Mouse (Mus musculus) liver, embryonic 13.5 days (tissue): ENCODE results near the gene Tnrc18. TPM values are rescaled to one million over a fixed set of nuclear protein-coding genes. Genes with fewer than 3 reads are reported as not detected.
A peak's percentile ranks its signal among the peaks of the same experiment; 100 is the strongest.

ENCODE experiments used
- ATAC-seq: fragments of 200-750 bp; cut with Nextera tagmentation; 2 replicates; pipeline ENCODE4 v1.8.0; 2017; ENCODE audit warnings: low read depth, mild to moderate bottlenecking, moderate number of reproducible peaks, moderate library complexity
- DNase-seq: peaks from one replicate; pipeline ENCODE4 v3.0.0; 2022
- H3K27ac ChIP-seq: fragments of 300-500 bp; sonication (generic); 2 replicates; pipeline ENCODE4 v1.5.1; 2015; ENCODE audit warnings: moderate library complexity, mild to moderate bottlenecking, inconsistent platforms
- H3K27me3 ChIP-seq: fragments of 300-500 bp; sonication (generic); 2 replicates; pipeline ENCODE4 v1.6.1; 2015; ENCODE audit warnings: mild to moderate bottlenecking, inconsistent platforms
- H3K36me3 ChIP-seq: fragments of 300-500 bp; sonication (generic); 2 replicates; pipeline ENCODE4 v1.6.1; 2015; ENCODE audit warnings: mild to moderate bottlenecking, inconsistent platforms
- H3K4me1 ChIP-seq: fragments of 300-500 bp; sonication (generic); replicated peaks from 2 replicates; pipeline ENCODE4 v1.6.1; 2015; ENCODE audit warnings: inconsistent platforms
- H3K4me2 ChIP-seq: fragments of 300-500 bp; sonication (generic); 2 replicates; pipeline ENCODE4 v1.6.1; 2015; ENCODE audit warnings: inconsistent platforms, mild to moderate bottlenecking, moderate library complexity
- H3K4me3 ChIP-seq: fragments of 300-500 bp; sonication (generic); replicated peaks from 2 replicates; pipeline ENCODE4 v1.5.1; 2015; ENCODE audit warnings: mild to moderate bottlenecking, inconsistent platforms
- H3K9ac ChIP-seq: fragments of 300-500 bp; sonication (generic); 2 replicates; pipeline ENCODE4 v1.6.1; 2015; ENCODE audit warnings: mild to moderate bottlenecking, inconsistent platforms
- H3K9me3 ChIP-seq: fragments of 300-500 bp; sonication (generic); replicated peaks from 2 replicates; pipeline ENCODE4 v1.6.1; 2016; ENCODE audit warnings: inconsistent platforms
- WGBS: fragments of 180-500 bp; shearing (Covaris S2); methylation state at CpG from one replicate; pipeline ENCODE4 v1.1.7; 2015; ENCODE audit not compliant: insufficient replicate concordance; 5-methylcytosine and 5-hydroxymethylcytosine counted together
- polyA plus RNA-seq: library from polyadenylated mRNA; unstranded; fragments of >200 nt; fragmentation: Nextera tagmentation; extraction: Ambion mirVana; gene quantifications from 2 replicates; pipeline ENCODE4 v1.2.1, GENCODE M21; 2015

The Tnrc18 gene
- polyA plus RNA-seq, 1 experiment from 2014 or later = 2.4 TPM

DNA sequence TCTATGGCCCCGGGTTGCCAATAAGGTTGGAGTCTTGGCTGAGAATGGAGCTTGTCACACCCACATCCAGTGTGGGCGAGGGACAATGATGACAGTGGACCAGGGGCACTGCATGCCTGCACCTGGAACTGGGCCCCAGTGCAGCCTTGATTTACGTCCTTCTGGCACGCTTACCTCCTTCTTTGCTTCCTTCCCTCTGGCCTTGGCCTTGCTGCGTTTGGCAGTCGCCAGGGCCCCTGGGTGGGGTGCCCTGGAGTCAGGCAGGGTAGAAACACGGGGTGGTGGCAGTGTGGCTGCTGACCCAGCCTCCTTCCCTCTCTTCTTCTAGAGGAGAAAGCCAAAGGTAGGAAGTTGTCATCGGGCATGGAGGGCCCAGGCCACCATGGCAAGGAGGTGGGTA is 77.5 kb downstream of the Tnrc18 start:
- 73% methylated on average over 8 of the region's 8 CpGs for WGBS
- H3K9me3 ChIP-seq = no peaks in the 10 kb centered on the region
- peaks cover 57% of the 10 kb centered on the region for H3K36me3 ChIP-seq
- H3K27ac ChIP-seq = no peak overlapping the region
- H3K4me3 ChIP-seq = no peak overlapping the region
- DNase-seq = no peak
- no peak overlapping the region for H3K9ac ChIP-seq
- ATAC-seq = no peak
- H3K4me2 ChIP-seq = no peak overlapping the region
- H3K4me1 ChIP-seq = no peaks in the 10 kb centered on the region
- no peaks in the 10 kb centered on the region for H3K27me3 ChIP-seq

DNA sequence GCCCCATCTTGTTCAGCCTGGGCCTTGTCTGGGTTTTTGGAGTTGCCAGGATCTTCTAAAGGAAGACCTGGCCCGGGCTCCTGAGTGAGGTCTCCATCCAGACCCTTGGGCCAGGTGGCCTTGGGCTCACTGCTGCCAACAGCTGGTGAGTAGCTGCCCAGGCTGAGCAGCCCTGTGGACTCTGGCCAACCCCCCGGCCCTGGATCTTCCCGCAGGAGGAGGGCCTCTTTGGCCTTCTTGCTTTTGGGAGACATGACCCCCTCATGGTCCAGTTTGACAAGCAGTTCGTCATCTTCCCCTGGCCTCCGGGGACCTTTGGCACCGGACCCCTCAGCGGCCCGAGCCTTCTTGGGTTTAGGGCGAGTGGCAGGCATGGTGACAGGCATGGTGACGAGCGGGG is 85.5 kb downstream of the Tnrc18 start:
- ATAC-seq (no peak), DNase-seq (no peak)
- no peak overlapping the region for H3K27ac ChIP-seq
- no peak overlapping the region for H3K4me3 ChIP-seq
- H3K4me1 ChIP-seq = no peaks in the 10 kb centered on the region
- H3K9me3 ChIP-seq = no peaks in the 10 kb centered on the region
- 83% methylated on average over 11 of the region's 11 CpGs for WGBS
- no peaks in the 10 kb centered on the region for H3K27me3 ChIP-seq
- H3K9ac ChIP-seq = no peak overlapping the region
- H3K36me3 ChIP-seq = peaks cover 78% of the 10 kb centered on the region
- H3K4me2 ChIP-seq = no peak overlapping the region

DNA sequence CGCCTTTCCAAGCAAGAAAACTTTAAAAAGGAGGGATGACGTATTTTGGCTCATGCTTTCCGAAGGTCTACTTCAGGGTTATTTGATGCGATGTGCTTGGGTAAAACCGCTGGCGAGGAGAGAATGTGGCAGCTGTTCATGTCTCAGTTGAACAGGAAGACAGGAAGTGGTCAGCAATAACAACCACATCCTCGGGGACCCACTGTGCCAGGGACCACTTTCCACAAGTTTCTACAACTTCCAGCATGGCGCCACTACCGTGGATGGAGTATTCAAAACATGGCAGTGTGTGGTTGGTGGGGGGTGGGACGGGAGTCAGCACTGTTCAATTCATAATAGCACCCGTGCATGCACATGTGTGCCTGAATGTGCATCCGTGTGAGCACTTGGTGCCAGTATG is 87.2 kb downstream of the Tnrc18 start:
- Histone ChIP-seq H3K4me2 (no peak overlapping the region), H3K9ac (no peak overlapping the region), H3K4me1 (no peaks in the 10 kb centered on the region), H3K27me3 (no peaks in the 10 kb centered on the region), H3K27ac (no peak overlapping the region), H3K36me3 (peaks cover 79% of the 10 kb centered on the region), H3K4me3 (no peak overlapping the region), H3K9me3 (no peaks in the 10 kb centered on the region)
- ATAC-seq (no peak), DNase-seq (no peak)
- 57% methylated on average over 12 of the region's 12 CpGs for WGBS

DNA sequence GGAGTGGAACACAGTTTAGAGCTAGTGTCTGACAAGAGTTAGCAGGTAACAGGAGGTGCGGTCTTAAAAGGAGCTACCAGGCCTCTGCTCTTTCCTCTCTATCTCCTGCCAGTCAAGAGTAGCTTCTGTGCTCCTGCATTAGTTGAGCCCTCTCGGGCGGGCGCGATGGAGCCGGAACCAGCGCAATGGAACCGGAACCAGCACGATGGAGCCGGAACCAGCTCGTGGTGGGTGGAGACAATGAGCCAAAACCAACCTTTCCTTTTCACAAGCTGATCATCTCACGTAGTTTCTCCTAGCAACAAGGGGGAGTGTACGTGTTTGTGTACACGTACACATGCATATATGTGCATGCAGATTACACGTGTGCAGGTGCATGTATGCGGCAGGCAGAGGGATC is 89.2 kb downstream of the Tnrc18 start:
- no peak overlapping the region for H3K4me2 ChIP-seq
- peaks cover 4% of the 10 kb centered on the region for H3K4me1 ChIP-seq
- H3K4me3 ChIP-seq = no peak overlapping the region
- ATAC-seq (no peak), DNase-seq (no peak)
- H3K27me3 ChIP-seq = no peaks in the 10 kb centered on the region
- 87% methylated on average over 16 of the region's 16 CpGs for WGBS
- H3K27ac ChIP-seq = no peak overlapping the region
- no peak overlapping the region for H3K9ac ChIP-seq
- H3K36me3 ChIP-seq = peaks cover 67% of the 10 kb centered on the region
- no peaks in the 10 kb centered on the region for H3K9me3 ChIP-seq

DNA sequence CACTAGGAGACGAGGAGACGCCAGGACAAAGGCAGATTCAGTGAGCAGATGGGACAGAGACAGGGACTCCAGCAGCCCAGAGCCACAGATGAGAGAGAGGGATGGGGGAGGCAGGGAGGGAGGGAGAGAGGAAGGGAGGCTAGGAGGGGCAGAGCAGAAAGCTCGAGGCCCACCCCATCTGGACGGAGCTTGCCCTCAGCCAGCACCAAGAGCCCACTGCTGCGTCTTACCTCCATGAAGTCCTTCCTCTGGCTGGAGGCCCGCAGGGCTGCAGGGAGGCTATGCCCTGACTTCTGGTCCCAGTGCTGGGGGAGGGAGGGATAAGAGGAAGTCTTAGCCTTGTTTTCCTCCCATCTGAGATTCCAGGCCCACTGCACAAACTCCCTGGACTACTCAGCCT is 90.7 kb downstream of the Tnrc18 start:
- H3K9me3 ChIP-seq = no peaks in the 10 kb centered on the region
- DNase-seq (no peak), ATAC-seq (no peak)
- H3K36me3 ChIP-seq = peaks cover 52% of the 10 kb centered on the region
- H3K4me2 ChIP-seq = no peak overlapping the region
- H3K4me3 ChIP-seq = no peak overlapping the region
- WGBS = 68% methylated on average over 6 of the region's 6 CpGs
- H3K27ac ChIP-seq = no peak overlapping the region
- H3K4me1 ChIP-seq = peaks cover 4% of the 10 kb centered on the region
- H3K9ac ChIP-seq = no peak overlapping the region
- H3K27me3 ChIP-seq = no peaks in the 10 kb centered on the region

DNA sequence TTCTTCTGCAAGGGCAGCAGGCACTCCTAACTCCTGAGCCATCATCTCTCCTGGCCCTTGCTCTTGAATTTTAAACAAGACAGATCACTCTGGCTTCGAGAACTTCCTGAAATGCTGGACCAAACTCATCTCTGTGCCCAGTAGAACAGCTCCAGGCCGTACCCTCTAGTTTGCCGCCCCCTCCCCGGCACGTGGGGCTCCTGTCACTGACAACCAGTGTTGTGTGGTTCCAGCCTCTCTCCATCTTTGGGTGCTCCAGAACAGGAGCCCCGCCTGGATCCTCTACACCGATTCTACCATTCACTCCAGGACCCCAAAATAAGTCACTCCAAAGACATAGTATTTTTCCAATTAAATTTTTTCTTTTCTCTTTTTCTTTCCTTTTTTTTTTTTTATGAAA is 93.2 kb downstream of the Tnrc18 start:
- WGBS = 74% methylated on average over 7 of the region's 7 CpGs

DNA sequence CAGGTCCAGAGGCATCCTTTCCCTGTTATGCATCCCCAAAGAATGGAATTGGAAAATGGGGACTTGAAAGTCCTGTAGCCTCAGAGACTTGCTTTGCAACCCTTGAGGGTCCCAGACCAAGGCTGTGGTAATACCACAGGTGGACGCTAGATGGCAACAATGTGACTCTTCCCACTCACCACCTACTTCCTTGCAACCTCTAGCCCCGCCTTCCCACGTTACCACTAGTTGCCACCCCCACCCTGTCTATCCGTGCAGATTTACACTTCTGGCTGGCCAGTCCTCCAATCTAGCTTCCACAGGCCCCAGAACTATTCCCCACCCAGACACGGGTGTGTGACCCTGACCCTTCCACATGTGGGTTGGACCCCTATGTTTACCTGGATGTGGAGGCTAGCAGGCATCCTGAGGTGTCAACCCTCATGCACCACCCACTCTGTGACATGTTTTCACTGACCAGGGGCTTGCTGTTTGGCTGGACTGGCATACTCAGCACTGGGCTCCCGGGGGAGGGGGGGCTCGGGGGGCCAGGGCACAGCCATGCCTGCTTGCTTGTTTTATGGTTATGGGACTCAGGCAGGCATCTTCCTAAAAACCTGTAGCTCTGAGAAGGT is 93.8 kb downstream of the Tnrc18 start:
- WGBS = 11% methylated on average over 7 of the region's 7 CpGs
- no peak overlapping the region for H3K4me3 ChIP-seq
- DNase-seq (peak; percentile 42), ATAC-seq (no peak)
- peak overlapping the region; percentile 40; the same call in 1 of the 2 replicates for H3K4me2 ChIP-seq
- H3K27ac ChIP-seq = no peak overlapping the region
- no peaks in the 10 kb centered on the region for H3K9me3 ChIP-seq
- peaks cover 4% of the 10 kb centered on the region for H3K4me1 ChIP-seq
- H3K36me3 ChIP-seq = peaks cover 25% of the 10 kb centered on the region
- no peaks in the 10 kb centered on the region for H3K27me3 ChIP-seq
- H3K9ac ChIP-seq = no peak overlapping the region

More for the DNA sequence above, 93.2 kb downstream of the Tnrc18 start:
- Histone ChIP-seq H3K36me3 (peaks cover 30% of the 10 kb centered on the region), H3K27ac (no peak overlapping the region), H3K4me3 (no peak overlapping the region), H3K9me3 (no peaks in the 10 kb centered on the region), H3K27me3 (no peaks in the 10 kb centered on the region), H3K9ac (no peak overlapping the region), H3K4me2 (no peak overlapping the region), H3K4me1 (peaks cover 4% of the 10 kb centered on the region)
- DNase-seq (no peak), ATAC-seq (no peak)

DNA sequence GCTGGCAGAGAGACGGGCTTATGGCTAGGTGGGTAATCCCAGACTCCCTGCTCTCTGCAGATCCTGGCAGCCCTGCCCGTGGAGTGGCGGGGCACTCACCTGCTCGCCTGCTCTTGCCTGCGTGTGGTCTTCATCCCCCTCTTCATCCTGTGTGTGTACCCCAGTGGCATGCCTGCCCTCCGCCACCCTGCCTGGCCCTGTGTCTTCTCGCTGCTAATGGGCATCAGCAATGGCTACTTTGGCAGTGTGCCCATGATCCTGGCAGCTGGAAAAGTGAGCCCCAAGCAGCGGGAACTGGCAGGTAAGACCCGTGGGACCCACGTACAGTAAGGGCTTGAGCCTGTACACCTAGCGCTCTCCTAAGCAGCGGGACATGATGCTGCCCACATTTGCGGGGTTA is 97.6 kb downstream of the Tnrc18 start:
- ATAC-seq (no peak), DNase-seq (no peak)
- H3K27ac ChIP-seq = no peak overlapping the region
- H3K9ac ChIP-seq = no peak overlapping the region
- H3K27me3 ChIP-seq = no peaks in the 10 kb centered on the region
- WGBS = 80% methylated on average over 13 of the region's 13 CpGs
- no peak overlapping the region for H3K4me3 ChIP-seq
- H3K36me3 ChIP-seq = no peaks in the 10 kb centered on the region
- H3K4me2 ChIP-seq = no peak overlapping the region
- peaks cover 4% of the 10 kb centered on the region for H3K4me1 ChIP-seq
- no peaks in the 10 kb centered on the region for H3K9me3 ChIP-seq

DNA sequence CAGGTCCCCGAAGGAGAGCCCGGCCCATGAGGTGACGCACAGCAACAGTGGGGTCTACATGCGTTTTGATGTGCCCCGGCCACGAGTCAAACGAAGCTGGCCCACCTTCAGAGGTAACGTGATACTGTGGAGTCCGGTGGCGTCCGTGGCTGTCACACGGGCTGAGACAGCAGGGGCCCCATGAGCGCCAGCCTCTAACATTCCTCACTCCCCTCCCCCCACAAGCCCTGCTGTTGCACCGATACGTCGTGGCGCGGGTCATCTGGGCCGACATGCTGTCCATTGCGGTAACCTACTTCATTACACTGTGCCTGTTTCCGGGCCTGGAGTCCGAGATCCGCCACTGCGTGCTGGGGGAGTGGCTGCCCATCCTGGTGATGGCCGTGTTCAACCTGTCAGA is 99.0 kb downstream of the Tnrc18 start:
- DNase-seq (no peak), ATAC-seq (no peak)
- Histone ChIP-seq H3K9ac (no peak overlapping the region), H3K27me3 (0 out of 2 replicates have a peak, but pooled peaks cover 2% of the 10 kb centered on the region), H3K36me3 (no peaks in the 10 kb centered on the region), H3K27ac (no peak overlapping the region), H3K4me3 (no peak overlapping the region), H3K4me2 (no peak overlapping the region), H3K9me3 (no peaks in the 10 kb centered on the region), H3K4me1 (no peaks in the 10 kb centered on the region)
- 60% methylated on average over 25 of the region's 25 CpGs for WGBS

DNA sequence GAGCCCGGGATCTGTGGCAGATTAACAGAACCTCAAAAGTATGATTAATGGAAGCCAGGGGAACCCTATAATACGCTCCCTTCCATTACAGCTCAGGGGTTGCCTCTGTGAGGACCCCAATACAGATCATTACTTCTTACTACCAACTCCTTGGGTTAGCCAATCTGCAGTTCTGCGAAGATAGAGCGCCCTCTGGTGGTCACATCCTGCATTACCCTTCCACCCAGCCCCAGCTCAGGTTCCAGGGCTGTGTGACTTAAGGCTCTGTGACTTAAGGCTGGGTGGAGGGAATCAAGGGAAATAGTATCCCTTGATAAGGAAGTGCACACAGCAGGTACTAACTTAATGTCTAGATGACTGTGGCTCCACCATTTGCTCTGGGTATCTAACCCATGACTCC is 99.4 kb downstream of the Tnrc18 start:
- 14% methylated on average over 4 of the region's 4 CpGs for WGBS
- Histone ChIP-seq H3K4me1 (no peaks in the 10 kb centered on the region), H3K36me3 (no peaks in the 10 kb centered on the region), H3K4me3 (no peak overlapping the region), H3K4me2 (no peak overlapping the region), H3K9ac (no peak overlapping the region), H3K27me3 (0 out of 2 replicates have a peak, but pooled peaks cover 2% of the 10 kb centered on the region), H3K27ac (no peak overlapping the region), H3K9me3 (no peaks in the 10 kb centered on the region)
- ATAC-seq (0 out of 2 replicates have a peak, but pooled peaks have one; percentile 16), DNase-seq (peak; percentile 51)

DNA sequence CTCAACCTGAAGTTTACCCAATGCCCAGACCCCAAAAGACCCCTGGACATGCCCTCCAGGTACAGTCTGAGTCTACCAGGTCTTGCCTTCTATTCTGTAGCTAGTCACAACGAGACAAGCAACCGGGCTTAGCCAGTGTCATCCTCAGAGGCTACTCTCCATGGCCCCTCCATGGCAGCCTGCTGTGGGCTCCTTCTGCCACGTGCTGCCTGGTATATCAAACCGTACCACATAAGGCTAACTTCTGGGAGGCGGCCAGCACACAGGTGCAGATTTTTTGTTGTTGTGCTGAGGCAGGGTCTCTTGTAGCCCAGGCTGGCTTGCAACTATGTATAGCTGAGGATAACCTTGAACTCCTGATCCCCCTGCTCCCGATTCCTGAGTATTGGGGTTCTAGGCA is 101.4 kb downstream of the Tnrc18 start:
- H3K9ac ChIP-seq = no peak overlapping the region
- no peak overlapping the region for H3K4me2 ChIP-seq
- H3K9me3 ChIP-seq = peaks cover 8% of the 10 kb centered on the region; the same call in 1 of the 2 replicates
- no peak for ATAC-seq
- no peak for DNase-seq
- no peak overlapping the region for H3K27ac ChIP-seq
- H3K36me3 ChIP-seq = no peaks in the 10 kb centered on the region
- no peaks in the 10 kb centered on the region for H3K4me1 ChIP-seq
- 0 out of 2 replicates have a peak, but pooled peaks cover 2% of the 10 kb centered on the region for H3K27me3 ChIP-seq
- 67% methylated on average over 6 of the region's 6 CpGs for WGBS
- no peak overlapping the region for H3K4me3 ChIP-seq

DNA sequence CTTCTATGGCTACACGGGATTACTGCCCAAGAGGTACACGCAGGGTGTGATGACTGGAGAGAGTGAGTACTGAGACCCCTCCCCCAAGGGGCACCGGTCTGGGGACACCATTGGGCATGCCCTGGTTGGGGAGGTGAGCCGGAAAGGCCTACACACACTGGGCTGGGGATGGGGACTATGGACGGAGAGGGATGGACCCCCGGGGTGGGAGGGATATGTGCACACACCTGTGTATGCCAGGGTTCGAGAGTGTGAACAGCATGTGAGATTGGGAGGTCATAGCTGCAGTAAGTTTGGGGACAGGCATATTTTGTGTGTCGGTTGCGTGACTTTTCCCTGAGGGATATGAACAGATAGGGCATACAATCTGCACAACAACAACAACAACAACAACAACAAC is 102.4 kb downstream of the Tnrc18 start:
- no peak overlapping the region for H3K4me2 ChIP-seq
- no peak for ATAC-seq
- 0 out of 2 replicates have a peak, but pooled peaks cover 2% of the 10 kb centered on the region for H3K27me3 ChIP-seq
- H3K9ac ChIP-seq = no peak overlapping the region
- H3K4me1 ChIP-seq = no peaks in the 10 kb centered on the region
- DNase-seq = no peak
- peaks cover 8% of the 10 kb centered on the region; the same call in 1 of the 2 replicates for H3K9me3 ChIP-seq
- H3K4me3 ChIP-seq = no peak overlapping the region
- no peaks in the 10 kb centered on the region for H3K36me3 ChIP-seq
- no peak overlapping the region for H3K27ac ChIP-seq
- WGBS = 63% methylated on average over 9 of the region's 9 CpGs
